Mouse (Mus musculus) neural tube, embryonic 10.5 days (tissue): ENCODE measurements around the gene Lrba.

Source experiments
- DNase-seq: peaks from one replicate; pipeline ENCODE4 v3.0.0-alpha.2; 2017; ENCODE audit warnings: low spot score; ENCODE audit errors: extremely low spot score

The Lrba gene

DNA sequence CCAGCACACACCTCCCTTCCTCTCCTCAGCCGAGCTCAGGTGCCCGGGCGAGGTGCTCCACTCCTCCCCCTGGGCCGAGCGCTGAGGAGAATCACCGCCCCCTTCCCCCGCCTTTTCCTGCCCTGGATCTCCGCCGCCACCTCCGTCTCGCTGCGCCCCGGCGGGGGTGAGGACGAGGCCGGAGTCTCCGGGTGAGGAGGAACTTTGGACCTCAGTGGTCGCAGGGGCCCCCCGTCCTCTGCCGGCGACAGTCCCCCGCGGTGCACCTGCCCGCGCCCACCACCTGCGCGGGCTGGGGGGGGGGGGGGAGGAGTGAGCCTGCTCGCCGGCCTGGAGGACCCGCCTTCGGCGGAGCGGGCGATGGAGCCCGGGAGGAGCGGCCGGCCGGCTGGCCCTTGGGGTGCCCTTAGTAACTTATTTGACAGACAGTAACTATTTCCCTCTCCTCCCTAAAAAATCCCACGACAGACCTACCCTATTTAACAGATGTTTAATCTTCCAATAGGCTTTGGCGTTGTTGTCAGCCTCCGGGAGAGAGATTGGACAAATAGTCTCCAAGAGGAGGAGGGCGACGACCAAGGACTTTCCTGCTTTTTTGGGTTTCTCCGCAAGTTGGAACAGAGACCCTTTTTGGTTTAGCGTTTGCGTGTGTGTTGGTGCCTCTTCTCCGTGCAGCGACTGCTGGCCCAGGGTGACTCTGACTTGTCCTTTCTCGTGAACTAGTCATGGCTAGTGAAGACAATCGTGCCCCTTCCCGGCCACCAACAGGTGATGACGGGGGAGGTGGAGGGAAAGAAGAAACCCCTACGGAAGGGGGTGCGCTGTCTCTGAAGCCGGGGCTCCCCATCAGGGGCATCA, at the start of gene Lrba:
TSS of gene Lrba (plus strand) at position 117 of the 858 bp plus-strand sequence.
- DNase-seq: peak; percentile 78

GRCm38 (mm10) chr3:86179714-86180113, 44.8 kb upstream of the Lrba start:
- DNase-seq: no peak

- DNase-seq: no peak
These were observed 43.4 kb upstream of the Lrba start for GRCm38 (mm10) chr3:86181107-86181506.

DNA sequence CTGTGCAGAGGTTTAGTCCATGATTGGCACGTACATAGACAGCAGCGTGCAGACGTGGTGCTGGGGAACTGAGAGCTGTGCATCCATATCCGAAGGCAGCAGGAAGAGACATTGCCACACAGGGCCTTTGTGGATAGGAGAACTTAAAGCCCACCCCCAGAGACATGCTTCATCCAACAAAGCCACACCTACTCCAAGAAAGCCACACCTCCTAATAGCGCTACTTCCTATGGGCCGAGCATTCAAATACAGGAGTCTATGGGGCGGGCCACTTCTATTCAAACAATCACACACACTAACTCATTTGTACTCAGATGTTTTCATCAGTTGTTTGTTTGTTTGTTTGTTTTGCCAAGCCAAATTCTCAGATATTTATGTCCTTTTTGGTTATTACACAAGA, 39.9 kb upstream of the Lrba start:
- DNase-seq: no peak

DNA sequence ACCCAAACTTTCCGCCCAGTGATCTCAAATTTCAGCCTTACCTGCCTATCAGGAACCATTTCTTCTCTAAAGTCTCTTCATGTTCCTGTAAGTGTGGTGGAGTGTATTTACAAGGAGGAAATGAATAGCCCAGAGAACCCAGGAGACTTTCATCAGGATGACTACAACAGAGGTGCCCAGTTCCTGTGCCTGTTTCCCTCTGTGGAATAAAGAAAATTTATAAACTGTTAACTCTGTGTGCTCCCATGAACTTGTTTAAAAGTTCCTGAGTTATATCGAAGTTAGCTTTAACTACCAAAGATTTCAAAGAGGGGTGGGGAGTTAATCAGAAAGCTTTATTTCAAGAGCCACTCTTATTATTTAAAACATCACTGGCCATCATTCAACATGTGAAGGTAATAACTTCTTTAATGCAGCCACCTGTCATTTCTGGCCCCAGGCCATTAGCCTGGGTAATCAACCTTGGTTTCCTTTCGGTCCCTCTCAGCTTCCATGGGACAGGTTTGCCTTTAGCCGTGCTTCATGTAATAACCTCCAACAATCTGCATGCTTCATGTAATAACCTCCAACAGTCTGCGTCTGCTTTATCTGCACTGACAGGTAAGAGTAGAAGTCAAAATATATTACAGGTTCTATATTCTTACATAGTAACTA, 36.6 kb upstream of the Lrba start:
- no peak for DNase-seq

DNA sequence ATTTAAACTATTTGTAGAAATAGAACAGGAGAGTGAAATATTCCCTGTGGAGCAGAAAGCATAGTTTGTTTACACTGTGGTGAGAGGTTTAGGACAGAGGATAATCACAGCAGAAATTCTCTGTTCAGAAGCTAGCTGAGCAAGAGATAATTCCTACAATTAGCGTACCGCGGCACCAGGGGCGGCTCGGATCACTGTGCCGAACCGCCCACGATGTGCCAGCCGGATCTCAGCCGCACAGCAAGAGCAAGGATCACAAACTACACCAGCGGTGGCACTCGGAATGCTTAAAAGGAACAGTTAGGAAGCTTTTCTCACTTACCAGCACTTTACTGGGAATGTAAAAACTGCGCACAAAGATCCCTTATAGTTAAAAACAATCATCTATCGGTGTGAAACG, 28.5 kb upstream of the Lrba start:
- no peak for DNase-seq

DNA sequence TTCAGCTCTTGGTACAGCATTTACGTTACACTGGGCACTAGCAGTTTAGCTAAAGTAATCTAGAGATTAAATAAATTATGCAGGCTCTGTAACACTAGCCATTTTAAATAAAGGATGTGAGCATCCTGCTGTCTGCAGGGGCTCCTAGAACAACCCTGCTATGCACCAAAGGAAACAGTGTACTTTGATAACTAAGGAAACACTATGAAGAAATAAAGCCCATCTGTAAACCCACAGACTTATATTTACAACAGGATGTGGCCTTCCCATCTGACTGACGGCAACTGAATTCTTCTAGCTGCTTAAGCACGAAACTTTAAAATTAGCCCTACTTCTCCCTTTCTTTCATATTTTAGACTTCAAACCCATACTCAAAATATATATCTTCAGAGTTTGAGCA, 28.0 kb upstream of the Lrba start:
- no peak for DNase-seq

GRCm38 (mm10) chr3:86201645-86202175, 22.8 kb upstream of the Lrba start:
- DNase-seq: no peak

DNA sequence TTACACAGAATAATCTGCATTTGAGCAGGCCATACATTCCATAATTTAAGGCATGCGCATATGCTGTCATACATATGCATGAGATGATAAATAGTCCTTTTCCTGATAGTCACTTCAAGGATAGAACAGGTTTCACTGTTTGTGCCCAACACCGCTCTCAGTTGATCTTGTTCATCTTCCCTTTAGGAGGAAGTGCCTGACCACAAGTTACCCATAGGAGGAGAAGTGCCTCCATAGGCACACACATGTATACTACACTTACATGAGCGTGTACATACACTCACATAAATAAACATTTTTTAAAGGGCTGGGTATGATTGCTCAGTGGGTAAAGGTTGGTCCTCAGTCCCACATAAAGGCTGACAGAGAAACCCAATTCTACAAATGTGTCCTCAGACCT, 22.0 kb upstream of the Lrba start:
- no peak for DNase-seq

GRCm38 (mm10) chr3:86204608-86205358, 19.7 kb upstream of the Lrba start:
- DNase-seq: no peak

DNA sequence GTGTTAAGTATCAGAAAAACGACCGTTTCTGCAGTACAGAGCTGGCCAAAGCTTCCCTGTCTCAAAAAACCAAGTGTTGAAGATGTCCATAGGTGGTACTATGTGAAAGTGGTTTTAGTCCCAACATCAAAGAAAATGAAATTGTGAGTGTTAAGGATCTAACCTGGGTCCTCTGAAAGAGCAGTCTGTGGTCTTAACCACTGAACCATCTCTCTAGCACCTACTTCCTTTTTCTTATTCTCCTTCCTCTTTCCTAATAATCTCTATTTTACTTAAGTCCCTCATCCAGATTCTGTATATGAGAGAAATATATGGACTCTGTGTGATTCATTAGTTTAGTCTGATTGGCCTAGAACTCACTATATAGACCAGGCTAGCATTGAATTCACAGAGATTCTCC, 17.9 kb upstream of the Lrba start:
- no peak for DNase-seq

DNA sequence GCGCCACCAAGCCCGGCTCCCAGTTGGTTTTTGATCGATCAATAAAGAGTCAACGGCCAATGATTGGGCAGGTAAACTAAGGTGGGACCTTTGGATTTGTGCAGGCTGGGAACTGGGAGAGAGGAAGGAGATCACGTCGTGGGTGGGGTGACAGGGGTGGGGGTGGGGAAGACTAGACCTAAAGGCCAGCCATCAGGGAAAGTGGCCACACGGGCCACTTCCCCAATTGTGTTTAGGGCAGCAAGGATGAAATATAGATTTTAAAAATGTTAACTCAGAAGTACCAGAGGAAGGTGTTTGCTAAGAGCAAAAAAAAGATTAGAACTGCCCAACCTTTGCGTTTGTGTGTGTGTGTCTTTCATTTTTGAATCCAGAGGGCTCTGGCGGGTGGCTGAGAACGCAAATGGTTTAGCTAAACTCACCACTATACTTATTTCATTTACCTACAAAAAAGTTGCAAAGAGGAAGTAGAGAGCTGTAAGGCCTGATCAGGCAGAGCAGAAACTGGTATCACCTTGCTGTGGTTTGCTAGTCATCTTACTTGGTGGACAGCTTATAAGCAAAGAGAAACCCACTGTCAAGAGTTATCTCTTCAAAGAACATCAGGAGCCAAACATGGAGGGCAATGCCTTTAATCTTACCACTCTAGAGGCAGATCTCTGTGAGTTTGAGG, 14.1 kb upstream of the Lrba start:
- no peak for DNase-seq

DNA sequence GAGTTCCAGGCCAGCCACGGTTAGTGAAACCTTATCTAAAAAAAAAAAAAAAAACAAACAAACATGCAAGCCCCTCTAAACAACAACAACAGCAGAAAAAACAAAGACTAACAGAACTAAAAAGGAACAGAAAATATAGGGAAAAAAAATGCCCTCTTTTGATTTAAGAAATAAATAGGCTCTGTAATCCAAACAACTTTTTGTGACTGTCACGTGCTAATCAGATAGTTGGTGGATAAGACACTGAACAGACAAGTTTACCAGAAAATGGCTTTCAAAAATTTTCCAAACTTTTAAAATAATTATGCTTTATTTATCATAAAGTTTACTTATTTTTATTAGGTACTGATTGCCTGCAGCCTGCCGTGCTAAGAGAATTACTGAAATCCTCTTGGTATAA, 13.5 kb upstream of the Lrba start:
- DNase-seq: no peak

- DNase-seq: no peak
These were observed 10.2 kb upstream of the Lrba start for GRCm38 (mm10) chr3:86214248-86214647.

- peak; percentile 83 for DNase-seq
These were observed 706 bp upstream of the Lrba start for GRCm38 (mm10) chr3:86223634-86224313.

DNA sequence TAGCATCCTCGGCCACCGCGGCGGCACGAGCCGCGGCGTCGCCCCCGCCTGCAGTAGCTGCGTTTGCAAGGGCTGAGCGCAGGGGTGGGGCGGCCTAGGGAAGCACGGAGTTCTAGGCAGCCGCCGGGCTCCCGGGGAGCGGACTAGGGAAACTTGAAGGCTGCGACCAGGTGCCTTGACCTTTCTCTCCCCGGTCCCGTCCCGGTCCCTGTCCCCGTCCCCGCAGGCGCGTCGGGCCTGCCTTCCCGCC, 241 bp upstream of the Lrba start:
- DNase-seq: no peak

- no peak for DNase-seq
These were observed 7.1 kb downstream of the Lrba start for GRCm38 (mm10) chr3:86231532-86232086.

DNA sequence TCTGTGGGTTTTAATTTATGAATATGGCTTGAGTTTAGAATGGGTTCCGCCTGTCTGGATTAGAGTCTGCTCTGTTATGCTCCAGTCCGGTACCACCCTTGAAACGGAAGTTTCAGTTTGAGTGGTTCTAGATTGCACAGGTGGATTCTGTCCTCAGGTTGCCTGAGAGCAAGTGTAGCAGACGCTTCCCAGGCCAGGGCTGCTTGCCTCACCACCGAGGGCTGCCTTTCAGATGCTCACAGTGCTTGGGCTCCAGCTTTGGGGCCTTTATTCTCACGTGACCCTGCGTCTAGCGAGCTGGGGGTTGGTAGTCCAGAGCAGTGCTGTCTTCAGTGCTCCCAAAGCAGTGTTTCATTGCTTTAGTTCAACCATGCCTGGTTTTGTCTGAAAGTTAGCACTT, 22.7 kb downstream of the Lrba start:
- no peak for DNase-seq

- DNase-seq: no peak
These were observed 26.7 kb downstream of the Lrba start for GRCm38 (mm10) chr3:86251212-86251611.

GRCm38 (mm10) chr3:86252588-86252987, 28.1 kb downstream of the Lrba start:
- no peak for DNase-seq

DNA sequence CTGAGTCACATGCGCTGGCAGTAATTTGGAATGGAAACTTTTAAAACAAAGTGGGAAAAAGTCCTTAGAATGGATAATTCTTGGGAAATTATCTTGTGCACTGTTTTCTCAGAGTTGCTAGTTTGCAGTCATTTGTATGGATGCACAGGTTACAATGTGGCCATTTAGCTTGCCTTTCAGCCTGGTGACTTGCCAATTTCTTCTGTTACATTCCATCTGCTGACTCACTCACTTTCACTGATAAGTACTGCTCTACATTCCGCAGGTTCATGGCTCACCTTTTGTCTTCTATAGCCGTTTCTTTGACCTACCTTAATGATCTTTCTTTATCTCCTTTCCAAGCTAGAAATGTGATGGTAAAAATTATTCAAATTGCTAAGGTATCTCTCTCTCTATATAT, 28.6 kb downstream of the Lrba start:
- no peak for DNase-seq
